In genomic region chr19:32486106-32486724, GRCm38 (mm10) we compare ENCODE assay signal across 8 mouse cellular contexts. TPM values are rescaled to one million over a fixed set of nuclear protein-coding genes. Genes with fewer than 3 reads are reported as not detected.
DNase-seq lines count a peak whose midpoint lies in the region; ATAC-seq lines count a peak whose summit lies in the region.
"Not testable (repeated sequence)": the region's sequence is repeated elsewhere in the genome, so short reads cannot be mapped to it uniquely, and the experiment has no call there.

No protein-coding gene starts in this region.

- peak overlapping the region; percentile 87 for H3K27ac ChIP-seq in intestine, embryonic 15.5 days

- H3K9me3 ChIP-seq in intestine, embryonic 15.5 days: not testable (repeated sequence)

- not testable (repeated sequence) for H3K27me3 ChIP-seq in intestine, embryonic 15.5 days (replicated peaks)

- H3K4me3 ChIP-seq in intestine, embryonic 15.5 days (replicated peaks): peak overlapping the region; percentile 57

- peak overlapping the region; percentile 67 for H3K4me2 ChIP-seq in intestine, embryonic 15.5 days (replicated peaks)

- ATAC-seq in activated CD4-positive, CD25-positive, alpha-beta regulatory T cell, adult 4 months: peak; percentile 73
- ATAC-seq in intestine, embryonic 15.5 days: peak; percentile 91

- peak; percentile 72 for DNase-seq in embryo, embryonic 11 days
- peak; percentile 36 to 47 for DNase-seq in gastrocnemius, postnatal 36 days
- DNase-seq in left cerebral cortex, postnatal 36 days (ENCODE audit: low spot score in 2 of 2): peak; percentile 68 to 72
- peak; percentile 61 for DNase-seq in mesoderm, embryonic 11.5 days (ENCODE audit: low read depth, low spot score)
- DNase-seq in right cerebral cortex, postnatal 36 days (ENCODE audit: low spot score in 2 of 2): peak; percentile 59 to 66
- DNase-seq in yolk sac, embryonic 10.5 days (ENCODE audit: low spot score): peak; percentile 75

- intact Hi-C loops in gastrocnemius, postnatal 36 days (cut with DNase I): loop anchor here (5.0 to 10.0 kb wide), 2 partner anchors 389 to 511 kb away; no protein-coding TSS in a partner anchor
- intact Hi-C loops in left cerebral cortex, postnatal 36 days (cut with DNase I): not testable (repeated sequence)

- not testable (repeated sequence) for H3K4me1 ChIP-seq in intestine, embryonic 15.5 days (replicated peaks)

- WGBS in intestine, embryonic 15.5 days: under 1% methylated on average over 47 of the region's 47 CpGs

- H3K9ac ChIP-seq in intestine, embryonic 15.5 days: peak overlapping the region; percentile 69

- H3K36me3 ChIP-seq in intestine, embryonic 15.5 days: not testable (repeated sequence)

RNA-seq across cellular contexts. Expression of gene Minpp1, which starts 0.6 kb away (rescaled TPM):
- 1 to 10 TPM; 8.6 to 8.9 TPM for polyA plus RNA-seq in activated CD4-positive, CD25-positive, alpha-beta regulatory T cell, adult 4 months (2017; shearing (Covaris generic))
- total RNA-seq in gastrocnemius, postnatal 36 days (2021): 10 to 100 TPM; 12.7 to 15.2 TPM
- 58.0 and 66.9 TPM in 2 replicates for polyA plus RNA-seq in intestine, embryonic 15.5 days (2015; fragmentation: Nextera tagmentation; extraction: Ambion mirVana)
- total RNA-seq in left cerebral cortex, postnatal 36 days (2021): 10 to 100 TPM; 68.4 to 73.9 TPM

RNA-seq across cellular contexts. Expression of gene Rpl9-ps6, which starts 19.8 kb away (rescaled TPM):
- polyA plus RNA-seq in activated CD4-positive, CD25-positive, alpha-beta regulatory T cell, adult 4 months (2017; shearing (Covaris generic)): 100 to 1,000 TPM; 229 to 490 TPM
- total RNA-seq in gastrocnemius, postnatal 36 days (2021): 10 to 100 TPM; 25.7 to 26.5 TPM
- 144 and 146 TPM in 2 replicates for polyA plus RNA-seq in intestine, embryonic 15.5 days (2015; fragmentation: Nextera tagmentation; extraction: Ambion mirVana)
- total RNA-seq in left cerebral cortex, postnatal 36 days (2021): 10 to 100 TPM; 23.2 to 46.0 TPM

Comparison
In these comparisons a context has a peak if more than half of its experiments do, and no peak if none do; other contexts are left out.
1. Peak in every context shown above with its lines: DNase-seq, ATAC-seq, H3K4me3 ChIP-seq and H3K27ac ChIP-seq.
2. RNA of gene Minpp1, which starts 0.6 kb away (total RNA-seq): 68.4 to 73.9 TPM in left cerebral cortex, postnatal 36 days; 12.7 to 15.2 TPM in gastrocnemius, postnatal 36 days; every median in the first group is over 4 times any median in the second.